Mouse (Mus musculus): ENCODE data around the gene Ubap2. TPM values are rescaled to one million over a fixed set of nuclear protein-coding genes. Genes with fewer than 3 reads are reported as not detected.
A peak's percentile ranks its signal among the peaks of the same experiment; 100 is the strongest.

Gene Ubap2
- 10 to 100 TPM; 40.7 to 50.6 TPM for total RNA-seq (2021)
- long read RNA-seq, experiment 1, full-length matches to known transcripts: 12 of 28 reads
- long read RNA-seq, experiment 1, partial matches to known transcripts: 12 of 28 reads
- long read RNA-seq, experiment 1, other reads (novel, unspliced or antisense): 4 of 28 reads
- long read RNA-seq, experiment 2, full-length matches to known transcripts: 14 of 36 reads
- long read RNA-seq, experiment 2, partial matches to known transcripts: 8 of 36 reads
- long read RNA-seq, experiment 2, other reads (novel, unspliced or antisense): 14 of 36 reads

GRCm38 (mm10) chr4:41274980-41275850, at the start of gene Ubap2:
Gene Ubap2, minus strand, starts transcription at chr4:41275144.
- DNase-seq (ENCODE audit: low spot score in 2 of 2): peak; percentile 98 to 99

DNA sequence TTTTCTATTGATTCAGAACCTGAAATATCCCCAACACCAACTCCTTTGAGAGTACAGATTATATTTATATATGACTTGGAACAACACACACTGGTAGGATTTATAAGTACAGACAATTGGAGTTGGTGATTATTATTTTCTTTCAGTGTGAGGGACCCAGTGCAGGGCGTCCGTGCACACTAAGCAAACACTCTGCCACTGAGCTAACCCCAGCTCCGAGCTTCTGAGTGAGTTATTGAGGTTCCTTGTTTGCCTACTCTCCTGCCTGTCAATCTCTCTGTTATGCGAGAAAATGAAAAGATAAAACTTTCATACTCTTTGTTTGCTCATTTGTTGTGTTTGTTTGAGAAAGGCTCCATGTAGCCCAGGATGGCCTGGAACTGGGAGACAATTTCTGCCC, 46.0 kb upstream of the Ubap2 start:
- no peak for DNase-seq (ENCODE audit: low spot score in 2 of 2)

DNA sequence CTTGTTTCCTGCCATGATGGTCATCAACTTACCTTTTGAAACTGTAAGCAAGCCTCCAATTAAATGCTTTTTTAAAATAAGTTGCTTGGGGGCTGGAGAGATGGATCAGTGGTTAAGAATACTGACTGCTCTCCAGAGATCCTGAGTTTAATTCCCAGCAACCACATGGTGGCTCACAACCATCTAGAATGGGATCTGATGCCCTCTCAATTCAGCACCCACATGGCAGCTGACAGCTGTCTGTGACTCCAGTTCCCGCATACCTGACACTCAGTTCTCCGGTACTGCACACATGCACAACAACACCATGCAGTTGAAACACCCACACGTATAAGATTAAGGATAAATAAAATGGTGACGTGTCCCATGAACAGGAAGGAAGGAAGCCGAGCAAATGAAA, 43.3 kb upstream of the Ubap2 start:
- no peak for DNase-seq (ENCODE audit: low spot score in 2 of 2)

- no peak for DNase-seq (ENCODE audit: low spot score in 2 of 2)
Measured at GRCm38 (mm10) chr4:41315173-41315572, 40.2 kb upstream of the Ubap2 start.

DNA sequence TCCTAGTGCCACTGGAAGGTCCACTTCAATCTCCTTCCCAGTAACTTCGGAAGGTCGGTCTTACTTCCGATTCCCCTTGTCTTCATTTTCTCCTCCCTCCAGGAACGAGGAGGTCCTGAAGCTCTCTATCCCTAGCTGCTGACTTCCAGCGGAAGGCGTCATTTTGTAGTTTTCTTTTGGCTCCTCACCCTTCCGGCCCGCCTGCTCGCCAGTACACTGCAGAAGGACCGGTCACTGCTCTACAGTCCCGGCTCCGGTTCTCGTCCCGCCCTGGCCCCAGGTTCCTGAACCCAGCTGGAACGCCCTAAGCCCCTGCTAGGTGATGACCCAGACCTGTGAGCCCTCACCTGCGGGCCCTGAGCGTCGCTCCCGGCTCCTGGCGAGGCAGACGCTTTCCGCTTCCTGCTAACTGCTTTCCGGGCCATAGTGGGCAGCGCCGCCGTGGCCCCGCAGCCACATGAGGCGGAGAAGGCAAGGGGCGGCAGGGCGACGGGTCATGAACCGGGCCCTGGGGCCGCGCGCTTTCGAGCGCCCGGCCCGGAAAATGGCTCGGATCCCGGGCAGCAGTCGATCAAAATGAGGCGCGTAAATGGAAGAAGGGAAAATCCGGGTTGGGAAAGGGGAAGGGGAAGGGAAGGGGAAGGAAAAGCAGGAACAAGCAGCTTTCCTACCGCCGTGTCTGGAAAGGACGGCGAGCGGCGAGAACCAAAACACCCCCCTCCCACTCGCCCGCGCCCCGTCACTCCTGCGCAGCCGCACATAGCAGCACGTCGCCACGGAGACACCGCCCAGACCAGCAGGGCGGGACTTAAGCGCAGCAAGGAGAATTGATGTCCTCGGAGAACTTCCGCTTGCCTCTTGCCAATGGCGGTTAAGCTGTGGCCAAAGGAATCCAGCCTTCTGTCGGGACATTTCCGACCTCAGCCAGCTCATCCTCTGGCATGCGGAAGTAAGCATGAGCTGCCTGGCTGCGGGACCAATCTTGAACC, 39.5 kb upstream of the Ubap2 start, which contains the start of gene Dcaf12:
TSS of gene Dcaf12 (minus strand) at position 749 of the 989 bp plus-strand sequence.
- DNase-seq (ENCODE audit: low spot score in 2 of 2): peak; percentile 90 to 96

- DNase-seq (ENCODE audit: low spot score in 2 of 2): no peak
Measured at GRCm38 (mm10) chr4:41313722-41314121, 38.8 kb upstream of the Ubap2 start.

DNA sequence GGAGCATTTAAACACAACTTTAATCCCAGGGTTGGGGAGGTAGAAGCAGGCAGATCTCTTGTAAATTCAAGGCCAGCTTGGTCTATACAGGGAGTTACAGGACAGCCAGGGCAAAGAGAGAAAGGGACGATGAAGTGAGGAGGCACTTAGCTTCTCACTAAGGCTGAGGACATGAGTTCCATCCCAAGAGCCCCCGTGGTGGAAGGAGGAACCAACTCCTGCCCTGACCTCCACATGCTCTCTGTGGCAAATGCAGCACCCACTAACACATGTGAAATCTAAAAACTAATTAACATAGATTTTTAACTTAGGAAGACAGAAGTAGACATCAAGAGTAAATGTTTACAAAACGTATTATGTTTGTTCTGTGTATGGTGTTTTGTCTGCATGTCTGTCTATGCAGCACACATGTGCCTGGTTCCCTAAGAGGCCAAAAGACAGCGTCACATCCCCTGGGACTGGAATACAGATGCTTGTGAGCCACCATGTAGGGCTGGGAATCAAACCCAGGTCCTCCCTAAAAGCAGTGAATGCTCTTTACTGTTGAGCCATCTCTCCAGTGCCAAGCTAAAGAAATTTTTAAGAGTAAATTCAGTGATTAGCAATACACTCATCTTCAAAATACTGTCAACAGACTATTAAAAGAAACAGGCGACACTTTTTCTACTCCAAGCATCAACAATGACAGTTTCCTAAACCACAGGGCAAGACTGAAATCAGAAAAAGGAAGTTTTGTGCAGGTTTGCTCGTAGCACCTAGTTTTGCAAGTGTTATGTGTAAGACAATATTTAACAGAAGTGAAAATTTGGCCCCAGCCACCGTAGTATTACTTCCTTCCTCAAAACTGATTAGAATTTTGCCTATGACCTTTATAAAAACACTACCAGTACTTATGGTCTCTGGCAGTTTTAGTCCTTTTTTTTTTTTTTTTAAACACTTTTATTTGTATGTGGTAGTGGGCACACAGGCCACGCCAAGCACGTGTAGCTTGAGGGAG, 35.9 kb upstream of the Ubap2 start:
- no peak for DNase-seq (ENCODE audit: low spot score in 2 of 2)

DNA sequence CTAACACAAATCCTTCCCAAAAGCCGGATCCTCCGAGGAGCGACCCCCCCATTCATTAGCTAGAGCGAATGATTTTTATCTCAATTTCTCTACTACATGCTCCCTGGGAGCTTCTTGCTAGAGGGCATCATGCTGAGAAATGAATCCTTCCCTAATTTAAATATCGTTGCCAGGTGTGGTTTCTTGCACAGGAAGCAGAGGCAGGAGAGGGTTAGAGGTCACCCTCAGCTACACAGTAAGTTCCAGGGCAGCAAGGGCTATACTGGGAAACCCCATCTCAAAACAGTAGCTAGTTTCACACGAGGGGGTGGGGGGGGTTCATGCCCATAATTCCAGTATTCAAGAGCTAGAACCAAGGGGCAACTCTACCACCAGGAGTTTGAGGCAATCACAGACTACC, 32.5 kb upstream of the Ubap2 start:
- no peak for DNase-seq (ENCODE audit: low spot score in 2 of 2)

DNA sequence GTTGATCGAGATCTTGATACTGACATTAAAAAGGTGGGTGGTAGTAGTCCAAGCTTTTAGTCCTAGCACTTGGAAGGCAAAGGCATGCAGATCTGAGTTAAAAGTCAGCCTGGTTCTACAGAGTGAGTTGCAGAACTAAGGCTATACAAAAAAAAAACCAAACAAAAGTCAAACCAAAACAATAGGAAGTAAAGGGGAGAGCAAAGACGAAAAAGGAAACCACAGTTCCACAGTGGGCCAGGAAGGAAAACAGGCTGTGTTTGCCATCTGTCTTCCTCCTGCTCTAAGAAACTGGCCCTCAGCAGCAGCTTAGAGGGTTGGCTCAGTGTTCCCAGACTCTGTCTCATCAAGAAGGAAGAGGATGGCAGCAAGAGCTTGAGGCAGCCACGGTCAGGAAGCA, 29.4 kb upstream of the Ubap2 start:
- DNase-seq (ENCODE audit: low spot score in 2 of 2): peak in 1 of 2 experiments; percentile 43

GRCm38 (mm10) chr4:41303671-41304070, 28.7 kb upstream of the Ubap2 start:
- no peak for DNase-seq (ENCODE audit: low spot score in 2 of 2)

GRCm38 (mm10) chr4:41298976-41299375, 24.0 kb upstream of the Ubap2 start:
- no peak for DNase-seq (ENCODE audit: low spot score in 2 of 2)

- no peak for DNase-seq (ENCODE audit: low spot score in 2 of 2)
Measured at GRCm38 (mm10) chr4:41295960-41296359, 21.0 kb upstream of the Ubap2 start.

GRCm38 (mm10) chr4:41295507-41295906, 20.6 kb upstream of the Ubap2 start:
- no peak for DNase-seq (ENCODE audit: low spot score in 2 of 2)

DNA sequence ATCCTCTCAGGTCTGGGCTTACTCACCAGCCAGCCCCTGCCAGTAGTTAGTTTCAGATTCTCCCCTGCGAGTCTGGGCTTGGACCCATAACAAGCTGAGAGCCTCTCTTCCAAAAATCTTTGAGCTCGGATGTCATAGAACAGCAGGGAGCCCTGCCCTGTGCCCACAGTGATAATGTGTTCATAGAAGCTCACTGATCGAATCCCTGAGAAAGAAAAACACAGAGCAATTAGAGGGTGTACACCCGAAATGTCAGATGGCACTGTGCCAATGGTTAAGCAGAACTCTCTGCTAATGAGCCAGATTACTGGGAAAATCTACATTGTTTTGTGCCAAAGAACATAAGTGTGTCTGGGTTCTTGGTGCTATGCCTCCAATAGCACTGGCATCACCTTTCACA, 19.0 kb upstream of the Ubap2 start:
- peak; percentile 44 to 89 for DNase-seq (ENCODE audit: low spot score in 2 of 2)

DNA sequence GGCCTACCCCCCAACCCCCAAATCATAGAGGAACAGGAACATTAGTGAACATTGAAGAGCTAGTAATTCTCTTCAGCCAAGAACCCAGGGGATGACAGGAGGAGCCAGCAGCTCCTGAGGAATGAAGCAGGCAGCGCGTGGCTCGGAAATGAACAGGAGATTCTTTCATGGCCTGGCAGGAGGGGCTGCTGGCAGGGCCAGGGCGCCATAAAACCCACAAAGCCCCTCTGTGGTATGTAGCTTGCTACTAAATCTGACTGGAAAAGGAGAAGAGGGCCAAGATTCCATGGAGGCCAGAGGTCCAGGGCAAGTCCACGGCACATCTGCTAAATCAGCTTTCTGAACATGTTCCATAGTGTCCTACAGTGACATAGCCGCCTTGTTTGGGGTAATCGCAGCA, 14.9 kb upstream of the Ubap2 start:
- peak in 1 of 2 experiments; percentile 29 for DNase-seq (ENCODE audit: low spot score in 2 of 2)

- DNase-seq (ENCODE audit: low spot score in 2 of 2): peak in 1 of 2 experiments; percentile 68
Measured at GRCm38 (mm10) chr4:41286420-41286819, 11.5 kb upstream of the Ubap2 start.

DNA sequence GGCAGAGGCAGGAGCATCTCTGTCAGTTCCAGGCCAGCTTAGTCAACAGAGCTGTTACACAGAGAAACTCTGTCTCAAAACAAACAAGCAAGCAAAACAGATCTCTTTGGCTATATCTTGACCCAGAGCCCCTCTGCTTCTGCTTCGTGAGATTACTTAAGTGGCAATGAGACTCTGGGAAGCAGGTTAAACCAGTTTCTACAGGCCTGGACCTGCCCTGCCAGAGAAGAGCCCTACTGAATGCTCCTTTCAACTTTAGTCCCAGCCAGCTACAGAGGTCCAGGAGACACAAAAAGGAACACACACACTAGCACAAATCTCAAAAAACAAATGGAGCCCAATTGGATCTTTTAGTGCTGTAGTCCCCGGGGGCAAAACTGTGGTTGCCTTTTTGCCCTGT, 9.1 kb upstream of the Ubap2 start:
- no peak for DNase-seq (ENCODE audit: low spot score in 2 of 2)

DNA sequence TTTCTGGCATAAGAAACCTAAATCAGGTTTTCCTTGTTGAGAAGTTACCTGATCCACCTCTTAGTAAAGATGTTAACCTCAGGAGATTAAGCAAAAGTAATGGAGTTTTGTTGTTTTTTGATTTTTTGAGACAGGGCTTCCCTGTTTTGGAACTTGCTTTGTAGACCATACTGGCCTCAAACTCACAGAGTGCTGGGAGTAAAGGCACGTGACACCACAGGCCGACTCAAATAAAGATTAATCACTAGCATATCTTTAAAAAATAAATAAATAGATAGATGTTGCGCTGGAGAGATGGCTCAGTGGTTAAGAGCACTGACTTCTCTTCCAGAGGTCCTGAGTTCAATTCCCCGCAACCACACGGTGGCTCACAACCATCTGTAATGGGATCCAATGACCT, 983 bp upstream of the Ubap2 start:
- no peak for DNase-seq (ENCODE audit: low spot score in 2 of 2)

GRCm38 (mm10) chr4:41274377-41274979, 466 bp downstream of the Ubap2 start:
- DNase-seq (ENCODE audit: low spot score in 2 of 2): no peak

Measured in layer of hippocampus, postnatal 14 days (tissue).